Mouse (Mus musculus) intestine, postnatal 0 days (tissue): Measurements from ENCODE around the gene Mthfr. TPM values are rescaled to one million over a fixed set of nuclear protein-coding genes. Genes with fewer than 3 reads are reported as not detected.
"Not testable (repeated sequence)": the region's sequence is repeated elsewhere in the genome, so short reads cannot be mapped to it uniquely, and the experiment has no call there.

Experiments used
- ATAC-seq: fragments of 200-750 bp; cut with Nextera tagmentation; 2 replicates; pipeline ENCODE4 v1.8.0; 2017; ENCODE audit warnings: mild to moderate bottlenecking, moderate TSS enrichment, moderate library complexity
- H3K27ac ChIP-seq: fragments of 300-500 bp; sonication (generic); 2 replicates; pipeline ENCODE4 v1.5.1; 2014; ENCODE audit warnings: mild to moderate bottlenecking, low read depth, low read length, moderate library complexity
- H3K27me3 ChIP-seq: fragments of 300-500 bp; sonication (generic); replicated peaks from 2 replicates; pipeline ENCODE4 v1.6.1; 2014; ENCODE audit warnings: low read length, mixed read lengths; ENCODE audit not compliant: control insufficient read depth, insufficient read depth
- H3K36me3 ChIP-seq: fragments of 300-500 bp; sonication (generic); 2 replicates; pipeline ENCODE4 v1.6.1; 2014; ENCODE audit warnings: mild to moderate bottlenecking, moderate library complexity; ENCODE audit not compliant: control insufficient read depth, insufficient read depth
- H3K4me1 ChIP-seq: fragments of 300-500 bp; sonication (generic); replicated peaks from 2 replicates; pipeline ENCODE4 v1.6.1; 2014; ENCODE audit warnings: antibody characterized with exemption, low read length, mixed read lengths; ENCODE audit not compliant: control insufficient read depth, insufficient read depth
- H3K4me2 ChIP-seq: fragments of 300-500 bp; sonication (generic); replicated peaks from 2 replicates; pipeline ENCODE4 v1.6.1; 2014; ENCODE audit warnings: low read depth, mild to moderate bottlenecking, moderate library complexity
- H3K4me3 ChIP-seq: fragments of 300-500 bp; sonication (generic); 2 replicates; pipeline ENCODE4 v1.5.1; 2014; ENCODE audit warnings: low read depth, low read length
- H3K9ac ChIP-seq: fragments of 300-500 bp; sonication (generic); 2 replicates; pipeline ENCODE4 v1.6.1; 2014; ENCODE audit warnings: mild to moderate bottlenecking, low read depth, low read length
- H3K9me3 ChIP-seq: fragments of 300-500 bp; sonication (generic); 2 replicates; pipeline ENCODE4 v1.6.1; 2016; ENCODE audit warnings: mixed run types; ENCODE audit not compliant: control insufficient read depth
- CTCF ChIP-seq: sonication (generic); IDR thresholded peaks from 2 replicates; pipeline ENCODE4 v1.5.1; 2016; ENCODE audit warnings: low read depth, mild to moderate bottlenecking, control low read depth, antibody characterized with exemption, moderate library complexity
- WGBS: fragments of 180-500 bp; shearing (Covaris S2); extraction: QIAGEN DNeasy Blood & Tissue Kit; methylation state at CpG from one replicate; pipeline ENCODE4 v1.1.7; 2014; 5-methylcytosine and 5-hydroxymethylcytosine counted together
- polyA plus RNA-seq: library from polyadenylated mRNA; unstranded; fragments of >200 nt; fragmentation: Nextera tagmentation; extraction: Ambion mirVana; gene quantifications from 2 replicates; pipeline ENCODE4 v1.2.1, GENCODE M21; 2015

Mthfr gene
- polyA plus RNA-seq, 1 experiment from 2014 or later: 11.7 TPM

DNA sequence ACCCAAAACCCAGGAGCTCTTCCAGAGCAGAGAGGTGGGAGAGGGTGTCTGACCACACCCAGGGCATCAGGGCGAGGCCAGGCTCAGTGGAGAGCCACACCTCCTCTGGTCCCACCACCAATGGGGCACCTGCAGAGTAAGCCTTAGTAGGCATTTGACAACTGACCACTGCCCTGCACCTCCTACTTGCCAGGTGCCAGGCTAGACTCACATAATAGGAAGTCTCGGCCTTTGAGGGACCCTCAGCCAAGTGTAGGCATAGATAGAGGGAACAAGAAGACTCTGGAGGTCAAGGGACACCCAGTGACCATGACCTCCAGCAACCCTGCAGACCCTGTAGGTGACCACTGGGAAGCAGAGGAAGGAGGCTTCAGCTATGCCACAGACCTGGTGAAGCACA lies 5.2 kb downstream of the Mthfr start:
- Histone ChIP-seq H3K4me2 (no peak overlapping the region), H3K9me3 (no peaks in the 10 kb centered on the region), H3K27me3 (no peaks in the 10 kb centered on the region), H3K4me3 (no peak overlapping the region), H3K36me3 (peaks cover 33% of the 10 kb centered on the region), H3K9ac (no peak overlapping the region), H3K27ac (no peak overlapping the region), H3K4me1 (peaks cover 11% of the 10 kb centered on the region; the same call in 1 of the 2 replicates)
- no peak for ATAC-seq
- 90% methylated on average over 2 of the region's 2 CpGs for WGBS
- TF ChIP-seq CTCF: no peak

- TF ChIP-seq CTCF: no peak
- WGBS: 57% methylated on average over 4 of the region's 4 CpGs
- no peaks in the 10 kb centered on the region for H3K9me3 ChIP-seq
- H3K27me3 ChIP-seq: no peaks in the 10 kb centered on the region
- no peak overlapping the region for H3K9ac ChIP-seq
- no peak overlapping the region; the same call in 1 of the 2 replicates for H3K27ac ChIP-seq
- peaks cover 43% of the 10 kb centered on the region for H3K36me3 ChIP-seq
- H3K4me1 ChIP-seq: no peaks in the 10 kb centered on the region
- no peak overlapping the region for H3K4me3 ChIP-seq
- H3K4me2 ChIP-seq: no peak overlapping the region
- no peak for ATAC-seq
Observed at GRCm38 (mm10) chr4:148046450-148047031, 7.7 kb downstream of the Mthfr start.

DNA sequence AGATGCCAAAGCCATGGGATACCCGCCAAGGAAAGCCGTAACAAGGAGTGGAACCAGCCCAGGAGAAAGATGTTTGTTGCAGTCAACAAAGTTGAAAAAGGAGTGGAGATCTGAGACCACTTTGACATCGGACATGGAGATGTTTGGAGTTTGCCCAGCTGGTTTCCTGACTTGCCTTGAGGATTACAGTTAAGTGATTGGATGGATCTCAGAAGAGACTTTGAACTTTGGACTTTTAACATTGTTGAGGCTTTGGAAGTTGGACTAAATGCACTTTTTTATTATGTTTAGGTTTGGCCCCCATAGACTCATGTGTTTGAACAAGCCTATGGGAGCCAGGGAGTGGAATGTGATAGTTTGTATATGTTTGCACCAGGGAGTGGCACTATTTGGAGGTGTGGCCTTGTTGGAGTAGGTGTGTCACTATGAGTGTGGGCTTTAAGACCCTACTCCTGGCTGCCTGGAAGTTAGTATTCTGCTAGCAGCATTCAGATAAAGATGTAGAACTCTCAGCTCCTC lies 11.6 kb downstream of the Mthfr start:
- not testable (repeated sequence) for H3K9ac ChIP-seq, H3K4me1 ChIP-seq, H3K4me3 ChIP-seq, H3K27me3 ChIP-seq, H3K9me3 ChIP-seq, H3K4me2 ChIP-seq
- 67% methylated on average over 3 of the region's 3 CpGs for WGBS
- peak overlapping the region; percentile 75 for H3K27ac ChIP-seq
- ATAC-seq: peak; percentile 76
- peaks cover 67% of the 10 kb centered on the region for H3K36me3 ChIP-seq

DNA sequence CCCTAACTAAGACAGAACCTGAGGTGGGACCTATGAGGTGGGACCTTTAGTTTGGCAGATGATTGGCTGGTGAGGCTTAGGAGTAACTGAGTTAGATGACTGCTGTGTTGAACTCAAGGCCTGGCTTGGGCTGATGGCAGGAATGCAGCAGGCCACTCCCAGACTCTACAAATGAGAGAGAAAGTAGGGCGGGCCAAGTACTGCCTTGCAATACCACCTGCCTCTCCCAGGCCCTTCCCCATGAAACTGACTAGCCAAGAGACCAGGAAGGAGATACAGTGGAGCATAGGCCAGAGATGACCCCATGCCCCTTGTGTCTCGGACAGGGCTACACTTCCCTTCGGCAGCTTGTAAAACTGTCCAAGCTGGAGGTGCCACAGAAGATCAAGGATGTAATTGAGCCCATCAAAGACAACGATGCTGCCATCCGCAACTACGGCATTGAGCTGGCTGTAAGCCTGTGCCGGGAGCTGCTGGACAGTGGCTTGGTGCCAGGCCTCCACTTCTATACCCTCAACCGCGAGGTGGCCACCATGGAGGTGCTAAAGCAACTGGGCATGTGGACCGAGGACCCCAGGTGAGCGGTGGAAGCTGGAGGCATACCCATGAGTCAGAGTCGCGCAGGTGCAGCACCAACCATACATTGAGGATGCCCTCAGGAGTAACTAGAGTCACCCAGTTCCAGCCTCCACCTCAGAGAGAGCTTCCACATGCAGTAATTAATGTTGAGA lies 12.3 kb downstream of the Mthfr start:
- TF ChIP-seq CTCF: no peak
- H3K36me3 ChIP-seq: peaks cover 69% of the 10 kb centered on the region
- H3K27me3 ChIP-seq: no peaks in the 10 kb centered on the region
- H3K9me3 ChIP-seq: no peaks in the 10 kb centered on the region
- WGBS: 85% methylated on average over 13 of the region's 13 CpGs
- H3K4me2 ChIP-seq: no peak overlapping the region
- no peaks in the 10 kb centered on the region for H3K4me1 ChIP-seq
- peak; percentile 56 for ATAC-seq
- H3K27ac ChIP-seq: peak overlapping the region; percentile 37
- H3K4me3 ChIP-seq: no peak overlapping the region
- H3K9ac ChIP-seq: no peak overlapping the region

DNA sequence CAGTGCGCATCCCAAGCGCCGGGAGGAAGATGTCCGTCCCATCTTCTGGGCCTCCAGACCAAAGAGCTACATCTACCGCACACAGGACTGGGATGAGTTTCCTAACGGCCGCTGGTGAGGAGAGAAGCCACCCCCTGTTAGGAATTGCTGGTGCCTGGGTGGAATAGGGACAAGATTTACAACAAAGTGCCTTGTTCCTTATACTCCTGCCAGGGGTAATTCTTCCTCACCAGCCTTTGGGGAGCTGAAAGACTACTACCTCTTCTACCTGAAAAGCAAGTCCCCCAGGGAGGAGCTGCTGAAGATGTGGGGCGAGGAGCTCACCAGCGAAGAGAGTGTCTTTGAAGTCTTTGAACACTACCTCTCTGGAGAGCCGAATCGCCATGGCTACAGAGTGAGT lies 13.0 kb downstream of the Mthfr start:
- Histone ChIP-seq H3K4me1 (no peaks in the 10 kb centered on the region), H3K9ac (no peak overlapping the region), H3K36me3 (peaks cover 75% of the 10 kb centered on the region), H3K4me2 (no peak overlapping the region), H3K27me3 (no peaks in the 10 kb centered on the region), H3K9me3 (no peaks in the 10 kb centered on the region), H3K27ac (no peak overlapping the region), H3K4me3 (no peak overlapping the region)
- ATAC-seq: no peak
- TF ChIP-seq CTCF: no peak
- WGBS: 94% methylated on average over 11 of the region's 11 CpGs

DNA sequence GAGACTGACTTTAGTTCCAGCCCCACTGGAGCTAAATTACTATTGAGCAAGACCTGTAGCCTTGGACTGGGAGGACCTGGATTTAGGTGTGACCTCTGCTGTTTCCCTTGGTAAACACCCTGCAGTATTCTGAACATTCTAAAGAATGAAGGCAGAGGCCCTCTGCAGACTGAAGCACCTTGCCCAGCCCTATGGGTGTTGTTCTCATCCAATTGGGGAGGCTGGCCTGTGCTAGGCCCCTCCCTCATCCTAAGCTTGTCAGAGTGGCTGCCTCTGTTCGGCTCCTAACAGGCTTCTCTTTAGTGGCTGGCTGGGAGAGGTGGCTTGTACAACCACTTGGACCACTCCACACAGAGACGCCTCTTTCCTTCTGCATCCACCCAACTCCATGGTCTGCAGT lies 14.1 kb downstream of the Mthfr start:
- Histone ChIP-seq H3K9me3 (no peaks in the 10 kb centered on the region), H3K36me3 (peaks cover 84% of the 10 kb centered on the region), H3K4me1 (no peaks in the 10 kb centered on the region), H3K27me3 (no peaks in the 10 kb centered on the region), H3K4me2 (no peak overlapping the region), H3K9ac (no peak overlapping the region), H3K27ac (no peak overlapping the region), H3K4me3 (no peak overlapping the region)
- 62% methylated on average over 2 of the region's 2 CpGs for WGBS
- 0 out of 2 replicates have a peak, but pooled peaks have one; percentile 11 for ATAC-seq
- no peak for TF ChIP-seq CTCF
